Mouse (Mus musculus): Measurements from ENCODE around the gene Tns3.

The Tns3 gene

DNA sequence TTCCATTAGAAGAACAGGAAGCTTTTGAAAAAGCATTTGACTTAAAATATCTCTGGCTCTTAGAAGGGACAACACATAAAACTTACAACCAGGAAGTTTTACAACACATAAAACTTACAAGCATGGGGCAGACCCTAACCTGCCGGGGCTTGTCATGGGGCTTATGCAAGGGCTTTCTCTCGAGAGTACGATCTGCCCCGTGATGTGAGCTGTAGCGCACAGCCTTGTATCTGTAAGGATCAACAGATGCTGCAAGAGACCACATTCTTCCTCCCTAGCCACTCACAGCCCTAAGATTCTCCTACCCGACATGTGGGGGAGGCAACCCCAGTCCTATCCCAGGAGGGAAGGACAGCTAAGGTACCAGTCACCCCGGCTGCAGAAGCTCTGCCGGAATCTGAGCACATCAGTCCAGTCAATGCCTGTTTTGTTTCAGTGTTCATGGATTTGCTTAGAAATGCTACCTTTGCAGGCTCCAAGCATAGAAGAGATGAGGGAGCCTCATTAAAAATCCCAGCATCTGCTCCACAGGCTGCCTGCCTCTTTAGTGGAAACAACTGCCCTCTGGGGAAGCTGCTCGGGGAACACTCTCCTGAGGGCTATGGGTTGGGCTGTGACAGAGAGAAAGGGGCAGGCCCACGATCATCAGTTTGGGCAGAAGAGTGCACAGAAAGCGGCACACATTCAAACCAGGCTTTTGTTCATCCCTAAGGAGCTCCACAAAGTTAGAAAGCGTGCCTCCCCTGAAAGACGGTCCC is 196.8 kb downstream of the Tns3 start:
- no peak for DNase-seq

DNA sequence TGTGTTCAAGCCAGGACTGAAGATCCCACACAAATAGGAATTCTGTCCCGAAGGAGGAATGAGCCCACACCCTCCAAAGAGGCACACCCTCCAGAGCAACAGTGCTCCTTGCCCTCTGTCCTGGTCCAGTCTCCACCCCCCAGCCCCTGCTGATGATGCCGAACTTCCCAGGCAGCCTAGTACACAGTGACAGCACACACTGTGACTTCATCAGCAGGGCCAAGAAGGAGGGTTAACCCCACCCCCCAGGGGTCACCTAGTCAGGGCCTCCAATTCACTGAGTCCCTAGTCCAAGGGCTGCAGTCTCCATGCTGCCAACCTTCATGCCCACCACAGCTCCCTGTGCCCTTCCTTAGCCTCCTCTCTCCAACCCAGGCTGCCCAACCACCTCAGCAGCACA is 200.5 kb downstream of the Tns3 start:
- no peak for DNase-seq

GRCm38 (mm10) chr11:8462827-8463405 is 201.4 kb downstream of the Tns3 start:
- no peak for DNase-seq

DNA sequence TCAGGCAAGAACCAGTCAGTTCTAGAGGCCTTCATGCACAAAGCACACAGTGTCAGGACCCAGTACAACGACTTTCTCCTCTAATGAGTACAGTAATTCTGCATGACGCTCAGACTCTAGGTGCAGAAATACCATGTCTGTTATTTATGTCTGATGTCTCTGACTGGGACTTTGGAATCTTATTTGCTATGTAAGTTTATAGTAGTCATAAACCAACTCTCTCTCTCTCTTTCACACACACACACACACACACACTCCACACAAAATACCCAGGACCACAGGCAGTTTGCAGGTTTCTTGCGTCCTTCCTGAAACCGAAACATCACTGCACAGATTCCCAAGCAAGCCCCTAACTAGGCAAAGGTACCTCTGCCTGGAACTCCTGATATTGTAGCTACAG is 203.5 kb downstream of the Tns3 start:
- no peak for DNase-seq

- DNase-seq = no peak
These were observed 206.4 kb downstream of the Tns3 start for GRCm38 (mm10) chr11:8457951-8458350.

GRCm38 (mm10) chr11:8456586-8457285 is 207.6 kb downstream of the Tns3 start:
- DNase-seq = peak; percentile 51

- DNase-seq = no peak
These were observed 208.7 kb downstream of the Tns3 start for GRCm38 (mm10) chr11:8455650-8456049.

DNA sequence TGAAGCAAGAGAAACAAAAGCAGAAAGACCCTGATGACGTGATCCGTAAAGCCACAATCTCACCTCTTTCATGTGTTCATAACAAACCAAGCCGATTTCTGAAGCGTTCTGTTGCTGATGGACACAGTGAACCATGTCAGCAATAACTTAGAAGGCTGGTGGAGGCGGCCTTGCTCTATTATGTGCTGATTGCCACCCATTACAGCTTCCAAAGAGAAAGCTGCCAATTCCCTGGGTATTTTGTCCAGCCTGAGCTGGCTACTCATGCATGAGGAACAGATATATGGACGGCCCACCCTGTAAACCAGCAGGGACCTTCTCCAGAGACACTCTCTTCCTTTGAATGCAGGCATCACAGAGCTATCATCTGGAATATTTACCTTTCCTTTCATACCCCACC is 211.1 kb downstream of the Tns3 start:
- no peak for DNase-seq

- DNase-seq = no peak
These were observed 212.6 kb downstream of the Tns3 start for GRCm38 (mm10) chr11:8451597-8452201.

- no peak for DNase-seq
These were observed 213.8 kb downstream of the Tns3 start for GRCm38 (mm10) chr11:8450540-8450939.

DNA sequence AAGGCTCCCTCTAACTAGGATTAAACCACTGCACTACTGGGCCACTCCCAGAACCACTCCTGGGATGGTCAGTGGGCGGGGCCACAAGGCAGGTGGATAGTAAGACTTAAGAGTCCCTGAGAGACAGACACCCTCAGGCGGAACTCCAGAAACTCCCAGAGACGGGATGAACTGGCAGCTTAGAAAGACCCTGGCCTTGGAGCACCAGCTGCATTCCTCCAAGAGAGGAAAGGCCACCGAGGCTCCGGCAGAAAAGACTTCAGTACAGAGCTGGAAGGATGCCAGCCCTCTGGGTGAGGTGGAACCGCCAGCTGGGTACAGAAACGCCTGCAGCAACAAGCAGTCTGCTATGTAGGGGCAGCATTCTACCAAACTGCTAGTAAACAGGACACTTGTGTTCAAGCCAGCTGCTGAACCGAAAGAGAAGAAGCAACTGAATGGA is 218.4 kb downstream of the Tns3 start:
- peak; percentile 88 for DNase-seq

DNA sequence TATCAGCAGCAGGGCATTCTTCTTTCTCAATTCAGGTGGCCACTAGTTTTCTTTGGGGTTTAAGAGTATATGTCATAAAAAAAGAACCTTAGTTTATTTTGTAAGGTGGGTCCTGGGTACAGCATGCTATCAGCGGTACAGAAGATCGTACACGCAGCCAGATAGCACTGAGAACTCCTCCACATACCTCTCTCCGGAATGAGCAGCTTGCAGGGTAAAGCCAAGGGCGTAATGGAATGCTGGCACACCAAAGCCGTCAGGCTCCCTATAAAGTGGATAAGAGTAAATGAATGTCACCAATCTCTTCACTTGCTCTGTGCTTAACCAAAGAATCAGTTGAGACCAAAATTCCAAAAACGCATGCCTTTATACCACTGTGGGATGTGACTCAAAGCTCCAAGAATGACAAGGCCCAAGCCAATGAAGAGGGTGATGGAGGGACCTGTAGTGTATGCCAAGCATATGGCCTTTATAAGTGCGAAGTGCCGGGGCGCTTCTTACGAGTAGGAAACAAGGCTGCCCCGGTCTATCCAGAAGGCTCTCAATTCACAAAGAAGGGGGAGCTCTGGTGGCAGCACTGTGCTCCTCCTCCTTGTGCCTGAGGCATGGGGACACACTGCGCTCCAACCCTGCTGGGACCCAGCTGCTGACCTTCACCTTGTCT is 219.4 kb downstream of the Tns3 start:
- no peak for DNase-seq

DNA sequence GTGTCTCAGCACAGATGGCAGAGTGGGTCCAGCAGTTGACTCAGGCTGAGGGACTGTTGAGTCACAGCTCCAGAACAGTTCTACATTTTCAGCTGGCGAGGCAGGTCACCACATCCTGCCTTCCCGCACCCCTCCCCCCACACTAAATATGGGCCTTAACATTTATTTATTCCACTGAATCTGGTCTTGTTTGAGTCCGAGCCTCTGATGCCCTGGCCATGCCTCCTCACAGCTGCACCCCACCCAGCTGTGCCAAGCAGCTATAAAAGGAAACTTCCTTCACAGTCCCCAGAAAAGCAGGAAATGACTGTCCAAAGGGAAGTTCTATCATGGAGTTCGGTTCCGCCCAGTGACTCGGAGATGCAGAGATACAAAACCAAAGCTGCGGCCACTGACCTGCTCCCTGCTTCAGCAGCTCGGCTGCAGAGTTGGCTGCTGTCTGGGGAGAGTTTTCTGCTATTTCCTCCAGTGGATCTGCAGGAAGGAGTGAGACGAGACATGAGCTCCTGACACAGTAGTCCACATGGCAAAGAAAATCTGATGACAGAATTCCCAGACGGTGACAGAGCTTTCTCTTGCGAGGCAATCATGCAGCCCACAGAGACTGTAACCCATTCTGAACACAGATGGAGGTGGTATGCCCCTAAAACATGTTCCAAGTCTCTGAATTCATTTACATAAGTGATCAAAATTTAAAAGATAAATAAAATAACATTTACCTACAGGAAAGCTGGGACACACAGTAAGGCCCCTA is 220.6 kb downstream of the Tns3 start:
- peak; percentile 54 for DNase-seq

DNA sequence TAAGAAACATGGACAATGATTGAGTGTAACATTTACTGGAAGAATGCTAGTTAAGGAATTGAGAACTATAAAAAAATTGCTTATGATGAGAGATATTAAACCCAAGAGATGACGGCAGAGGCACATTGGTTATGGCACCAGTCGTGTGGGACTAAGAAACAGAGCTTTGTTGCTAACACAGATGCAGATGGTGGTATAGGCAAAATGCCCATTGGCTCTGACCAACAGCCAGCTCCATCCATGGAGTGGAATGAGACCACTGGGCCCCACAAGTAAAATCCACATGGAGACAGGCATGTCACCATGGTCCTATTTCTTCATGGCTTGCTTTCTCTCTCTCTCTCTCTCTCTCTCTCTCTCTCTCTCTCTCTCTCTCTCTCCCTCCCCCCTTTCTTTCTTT is 223.6 kb downstream of the Tns3 start:
- peak; percentile 34 for DNase-seq

- no peak for DNase-seq
These were observed 224.1 kb downstream of the Tns3 start for GRCm38 (mm10) chr11:8440221-8440620.

DNA sequence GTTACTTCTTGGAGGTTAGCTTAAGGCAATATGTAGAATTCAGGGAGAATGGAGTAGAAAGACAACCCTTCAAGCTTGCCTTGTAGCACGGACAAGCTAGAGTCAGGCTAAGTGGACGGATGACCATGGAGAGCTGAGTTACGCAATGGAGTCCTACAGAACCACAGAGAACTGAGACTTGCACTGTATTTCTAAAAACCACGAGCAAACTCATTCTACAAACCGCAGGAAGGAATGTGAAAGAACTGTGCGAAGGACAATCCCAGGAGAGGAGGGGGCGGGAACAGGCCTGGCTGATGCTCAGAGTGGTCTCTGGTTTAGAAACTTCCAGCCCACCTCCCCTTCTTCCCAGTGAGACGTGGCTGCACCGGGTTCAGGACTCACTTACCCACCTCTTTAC is 225.3 kb downstream of the Tns3 start:
- no peak for DNase-seq

- DNase-seq = no peak
These were observed 226.1 kb downstream of the Tns3 start for GRCm38 (mm10) chr11:8438269-8438668.

DNA sequence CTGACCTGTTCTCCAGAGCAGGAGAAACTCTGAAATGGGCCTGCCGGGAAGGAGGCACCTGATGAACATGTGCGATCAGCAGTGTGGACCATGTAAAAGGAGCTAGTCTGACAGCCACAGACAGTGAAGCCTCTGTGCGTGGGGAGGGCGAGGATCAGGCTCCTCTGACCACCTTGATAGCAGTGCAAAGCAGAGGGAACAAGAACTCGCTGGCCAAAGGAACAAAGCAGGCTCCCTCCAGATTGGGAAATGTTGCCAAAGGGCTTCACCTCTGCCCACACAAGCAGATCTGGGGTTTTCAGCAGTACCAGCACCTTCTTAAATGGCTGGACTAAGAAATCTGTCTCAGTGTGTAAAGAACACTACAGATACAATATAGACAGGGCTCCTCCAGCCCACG is 229.2 kb downstream of the Tns3 start:
- no peak for DNase-seq

- no peak for DNase-seq
These were observed 230.0 kb downstream of the Tns3 start for GRCm38 (mm10) chr11:8434366-8434765.

- DNase-seq = no peak
These were observed 230.9 kb downstream of the Tns3 start for GRCm38 (mm10) chr11:8433443-8433842.

DNA sequence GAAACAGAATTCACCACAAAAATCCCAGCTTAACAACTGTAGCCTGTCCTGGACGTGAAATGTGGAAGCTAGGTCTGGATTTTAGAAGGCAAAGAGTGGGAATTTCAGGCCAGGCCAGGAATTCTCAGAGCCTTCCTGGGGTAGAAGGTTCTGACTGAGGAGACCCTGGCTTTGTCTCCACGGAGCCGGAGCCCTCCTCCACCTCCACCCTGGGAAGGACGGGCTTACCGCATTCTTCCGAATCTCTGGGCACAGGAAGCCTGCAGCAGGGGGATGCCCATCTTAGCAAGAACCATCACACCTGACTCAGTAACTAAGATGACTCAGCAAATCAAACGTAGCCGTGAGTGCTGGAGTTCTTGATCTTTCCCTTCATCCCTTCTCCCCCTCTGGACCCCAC is 231.4 kb downstream of the Tns3 start:
- DNase-seq = no peak

GRCm38 (mm10) chr11:8427660-8428059 is 236.7 kb downstream of the Tns3 start:
- DNase-seq = no peak

DNA sequence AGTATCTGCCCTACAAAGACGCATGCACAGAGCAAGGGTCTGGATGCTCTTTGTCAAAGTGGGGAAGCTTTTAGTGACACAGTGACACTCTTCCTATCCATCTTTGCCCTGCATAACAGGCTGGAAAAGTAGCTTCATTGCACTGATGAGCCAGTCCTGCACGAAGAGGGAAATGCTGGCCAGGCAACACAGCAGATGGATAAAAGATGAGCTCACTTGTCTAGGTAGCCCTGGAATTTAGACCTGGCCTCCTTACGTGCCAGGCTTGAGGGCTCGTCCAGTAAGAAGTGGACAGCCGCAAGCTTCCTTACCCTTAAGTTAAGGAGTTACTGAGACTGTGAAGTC is 239.1 kb downstream of the Tns3 start:
- no peak for DNase-seq
